Mouse (Mus musculus) spleen, adult 10 weeks (tissue): ENCODE results near the gene Gm4778. TPM values are rescaled to one million over a fixed set of nuclear protein-coding genes. Genes with fewer than 3 reads are reported as not detected.

Source experiments
- polyA plus RNA-seq: library from polyadenylated mRNA; stranded (reverse); fragments of 350-450 nt; fragmentation: Illumina TruSeq; extraction: RNeasy Lipid Tissue Mini Kit (QIAGEN cat#74804); gene quantifications from one replicate; pipeline ENCODE4 v1.2.3, GENCODE M21; 2015; ENCODE audit warnings: low replicate concordance; ENCODE audit not compliant: insufficient read depth

Gene Gm4778
- polyA plus RNA-seq: not detected

GRCm38 (mm10) chr3:94263736-94264135 is at the start of gene Gm4778:
TSS of gene Gm4778 (plus strand) at chr3:94264036.

GRCm38 (mm10) chr3:94309633-94310363 is 46.0 kb downstream of the Gm4778 start, which contains the start of gene Them4:
TSS of gene Them4 (plus strand) at chr3:94310089.

Other genes with a start within 250 kb of the Gm4778 start
- not detected for gene Gm9125, start 209.2 kb upstream of the Gm4778 start, polyA plus RNA-seq
- gene Gm10697, start 191.4 kb upstream of the Gm4778 start, polyA plus RNA-seq: not detected
- gene Gm10696, start 85.8 kb upstream of the Gm4778 start, polyA plus RNA-seq: not detected
- gene Gm5286, start 67.3 kb upstream of the Gm4778 start, polyA plus RNA-seq: not detected
- 6.1 TPM for gene Them4, start 46.1 kb downstream of the Gm4778 start, polyA plus RNA-seq
- gene Them5, start 78.1 kb downstream of the Gm4778 start, polyA plus RNA-seq: not detected
- not detected for gene C2cd4d, start 98.4 kb downstream of the Gm4778 start, polyA plus RNA-seq
- gene Rorc, start 108.8 kb downstream of the Gm4778 start, polyA plus RNA-seq: 1.4 TPM
- 0.23 TPM for gene Lingo4, start 134.5 kb downstream of the Gm4778 start, polyA plus RNA-seq
- 6.1 TPM for gene Tdrkh, start 149.2 kb downstream of the Gm4778 start, polyA plus RNA-seq
- gene Mrpl9, start 179.3 kb downstream of the Gm4778 start, polyA plus RNA-seq: 54.0 TPM
- not detected for gene Oaz3, start 179.9 kb downstream of the Gm4778 start, polyA plus RNA-seq
- not detected for gene Celf3, start 214.3 kb downstream of the Gm4778 start, polyA plus RNA-seq
- 1.3 TPM for gene Riiad1, start 216.3 kb downstream of the Gm4778 start, polyA plus RNA-seq